Mouse (Mus musculus) heart, postnatal 14 days (tissue): ENCODE measurements at regions not wholly inside any gene's neighbourhood (a gene's known extent, or its start where the extent isn't known, plus 50 kb on each side); places are given as distances from the start of the nearest gene placed in this dataset.

Experiments
- DNase-seq, 2 experiments: peaks; one replicate each; pipeline ENCODE4 v3.0.0; 2021 to 2022
- intact Hi-C: fragments of 180-260 bp; cut with DNase I; formaldehyde crosslinking; loops from one replicate; pipeline ENCODE4 v1.15.1; 2025

DNA sequence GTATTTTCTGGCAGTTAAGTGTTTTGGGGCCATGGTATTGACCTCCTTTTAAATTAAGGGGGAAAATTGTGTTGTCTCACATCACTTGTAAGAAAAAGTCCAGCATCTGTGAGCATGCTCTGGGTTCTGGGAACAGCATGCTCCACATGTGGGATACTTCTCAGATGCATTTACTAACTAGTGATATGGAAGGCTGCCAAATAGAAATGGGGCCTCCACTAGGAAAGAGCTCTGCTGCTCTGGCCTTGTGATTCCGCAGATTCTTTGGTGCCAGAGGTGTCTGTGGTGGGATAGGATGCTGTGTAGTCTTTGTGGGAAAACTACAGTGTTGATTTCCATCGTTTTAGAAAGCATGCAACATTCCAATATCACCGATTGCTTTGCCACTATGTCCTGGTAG lies 111.2 kb upstream of the Hey2 start:
- intact Hi-C loops: no loop called here
- no peak for DNase-seq

DNA sequence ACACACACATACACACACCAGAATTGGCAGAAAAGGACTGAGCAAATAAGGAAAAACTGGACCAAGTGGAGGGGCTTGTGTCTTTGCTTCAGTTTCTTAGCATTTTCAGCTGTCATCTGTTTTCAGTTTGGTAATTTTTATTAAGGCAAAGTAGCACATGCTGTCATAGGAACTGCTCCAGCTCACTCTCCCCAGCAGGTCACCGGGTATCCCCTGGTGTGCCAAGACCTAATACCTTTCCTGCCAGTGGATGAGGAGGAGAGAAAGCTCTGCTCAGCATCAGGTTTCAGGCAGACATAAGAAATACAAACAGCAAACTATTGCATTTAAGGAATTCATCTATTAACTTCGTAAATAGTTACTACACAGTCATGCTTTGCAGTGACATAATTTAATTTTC lies 109.8 kb upstream of the Hey2 start:
- DNase-seq: no peak
- intact Hi-C loops: no loop called here

DNA sequence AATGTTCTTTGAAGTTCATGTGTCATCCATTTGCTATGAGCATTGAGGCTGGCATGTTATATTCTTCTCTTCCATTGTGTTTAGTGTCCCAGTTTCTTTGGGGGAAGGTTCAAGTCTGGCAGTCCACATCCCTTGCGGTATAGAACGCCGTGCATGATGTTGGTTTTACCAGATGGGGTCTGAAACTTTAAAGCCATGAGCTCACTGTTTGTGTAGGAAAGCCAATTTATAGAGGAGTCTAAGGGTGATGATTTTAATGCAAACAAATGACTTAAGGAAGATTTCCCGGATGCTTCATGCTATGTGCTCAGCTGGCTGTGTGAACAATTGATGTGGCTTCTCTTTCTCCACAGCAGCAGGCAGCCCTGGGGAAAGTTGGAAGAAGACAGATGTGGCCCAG lies 104.0 kb upstream of the Hey2 start:
- DNase-seq: no peak

DNA sequence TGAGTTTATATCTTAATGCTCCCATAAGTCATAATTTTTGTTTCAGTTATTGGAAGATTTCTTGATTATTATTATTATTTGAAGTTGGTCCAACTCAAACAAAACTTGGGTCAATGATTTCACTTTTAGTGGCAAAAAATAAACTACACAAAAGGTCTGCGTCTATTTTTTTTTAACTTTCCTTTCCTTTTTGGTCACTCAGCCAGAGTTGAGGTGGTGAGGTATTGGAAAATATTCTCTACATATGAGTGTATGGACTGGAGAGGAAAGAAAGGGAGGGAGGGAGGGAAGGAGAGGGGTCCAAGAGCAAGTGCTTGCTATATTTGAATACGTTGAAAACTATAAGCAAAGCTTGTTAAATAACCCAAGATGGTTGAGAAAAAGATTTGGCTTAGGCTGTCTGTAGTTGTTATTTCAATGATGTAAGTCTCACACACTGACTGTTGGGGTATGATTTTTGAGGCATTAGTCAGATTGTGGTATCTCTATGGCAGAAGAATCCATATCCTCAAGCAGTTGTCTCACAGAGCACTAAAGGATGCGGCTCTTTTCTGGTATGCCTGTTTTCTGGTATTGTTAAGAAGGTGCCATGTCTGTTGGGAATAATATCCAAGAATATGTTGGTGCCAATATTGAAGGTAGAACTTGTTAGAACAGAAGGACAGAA lies 75.9 kb upstream of the Hey2 start:
- no peak for DNase-seq
- intact Hi-C loops: no loop called here

More for the DNA sequence above, 104.0 kb upstream of the Hey2 start:
- intact Hi-C loops: no loop called here

DNA sequence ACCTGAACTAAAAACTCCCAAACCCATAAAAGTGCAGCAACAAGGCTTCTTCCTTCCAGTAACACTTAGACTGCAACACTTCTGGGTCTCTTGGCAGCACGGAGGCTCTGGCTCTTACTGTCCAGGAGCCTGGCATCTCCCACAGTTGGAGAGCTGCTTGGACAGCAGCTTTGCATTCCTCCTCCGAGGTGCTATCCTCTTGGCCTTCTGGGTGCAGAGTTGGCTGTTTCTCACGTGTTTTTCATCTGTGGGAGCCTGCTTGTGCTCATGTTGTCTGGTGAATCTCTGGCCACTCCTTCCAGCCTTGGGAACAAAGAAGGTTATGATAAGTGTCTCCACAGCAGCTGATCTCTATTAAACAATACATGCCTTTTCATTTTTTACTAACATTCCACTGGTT lies 51.2 kb upstream of the Hey2 start:
- intact Hi-C loops: no loop called here
- DNase-seq: no peak
